Mouse (Mus musculus): ENCODE measurements at regions not wholly inside any gene's neighbourhood (a gene's known extent, or its start where the extent isn't known, plus 50 kb on each side); places are given as distances from the start of the nearest gene placed in this dataset.

GRCm38 (mm10) chr1:82068571-82068970 lies 164.3 kb upstream of the Gm9747 start:
- DNase-seq, result no peak

GRCm38 (mm10) chr1:82070181-82071109 lies 162.5 kb upstream of the Gm9747 start:
- no peak for DNase-seq

DNA sequence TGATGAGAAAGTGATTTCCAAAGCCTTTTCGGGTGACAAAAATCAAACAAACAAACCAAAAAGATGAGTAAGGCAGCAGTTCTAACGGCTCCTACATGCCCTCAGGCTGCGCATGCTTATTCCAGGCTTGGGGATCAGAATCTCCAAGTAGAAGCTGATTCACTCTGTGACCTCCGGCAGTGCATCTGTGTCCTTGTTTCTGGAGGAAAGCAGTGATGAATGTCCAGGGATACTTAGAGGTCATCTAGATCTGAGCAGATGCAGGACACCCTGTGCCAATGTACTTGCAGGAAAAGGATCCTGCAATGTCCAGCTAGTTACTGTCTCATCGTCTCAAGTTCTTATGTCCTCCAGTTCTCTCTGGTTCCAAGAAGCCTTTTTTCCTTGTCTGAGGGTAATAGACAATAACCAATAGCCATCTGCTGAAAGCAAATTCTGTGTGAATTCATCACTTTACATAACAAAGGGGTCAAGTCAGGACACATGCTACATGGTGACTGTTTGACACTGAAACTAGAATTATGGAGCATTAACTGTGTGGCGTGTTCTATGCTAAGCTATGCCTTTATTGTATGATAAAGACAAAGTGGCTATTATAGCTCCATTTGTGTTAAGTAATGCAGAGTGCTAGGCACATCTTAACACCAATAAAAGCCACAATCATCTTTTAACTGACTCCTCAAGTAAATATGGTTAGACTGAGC lies 143.6 kb upstream of the Gm9747 start:
- DNase-seq, result peak; percentile 4

DNA sequence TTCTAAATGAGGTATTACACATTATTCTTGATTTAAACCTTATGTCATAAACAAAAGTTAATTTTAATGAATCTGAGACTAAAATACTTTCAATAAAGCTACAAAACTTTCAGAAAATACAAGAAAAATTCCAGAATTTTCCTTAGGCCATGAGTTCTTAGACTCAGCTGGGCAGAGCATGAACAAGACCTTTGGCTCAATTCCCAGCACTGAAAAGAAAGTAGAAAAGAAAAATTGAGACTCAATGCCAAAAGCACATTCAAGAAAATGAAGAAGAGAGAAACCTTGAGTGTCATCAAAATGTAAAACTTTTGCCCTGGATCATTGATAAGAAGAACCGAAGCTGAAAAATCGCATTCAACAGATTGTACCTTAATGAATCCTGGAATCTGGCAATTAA lies 137.8 kb upstream of the Gm9747 start:
- no peak for DNase-seq

GRCm38 (mm10) chr1:82106756-82107155 lies 126.2 kb upstream of the Gm9747 start:
- DNase-seq, result no peak

DNA sequence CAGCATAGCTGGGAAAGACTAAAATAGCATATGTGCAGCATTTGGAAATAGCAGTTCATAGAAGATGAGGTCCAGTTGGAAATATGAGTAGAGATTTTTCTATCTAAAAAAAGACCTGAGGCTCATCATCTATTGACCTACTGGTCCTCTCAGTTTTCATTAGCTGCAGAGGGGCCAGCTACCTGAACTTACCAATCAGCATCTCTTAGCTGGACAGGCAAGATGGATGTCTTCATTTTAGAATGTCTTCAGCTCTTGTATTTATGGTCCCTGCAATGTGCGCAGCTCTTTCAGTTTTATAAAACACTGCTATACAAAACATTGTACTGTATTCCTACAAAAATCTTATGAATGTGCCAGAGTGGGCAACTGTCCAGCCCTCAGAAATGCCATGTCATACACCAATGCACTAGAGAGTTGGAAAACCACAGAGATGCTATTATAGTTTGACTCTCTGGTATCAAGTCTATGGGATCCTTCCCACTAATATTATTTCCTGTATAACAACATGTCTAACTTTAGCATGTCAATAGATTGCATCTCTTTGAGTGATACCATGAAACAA lies 122.8 kb upstream of the Gm9747 start:
- no peak for DNase-seq

- DNase-seq, result no peak
Observed at GRCm38 (mm10) chr1:82112401-82112800, 120.5 kb upstream of the Gm9747 start.

DNA sequence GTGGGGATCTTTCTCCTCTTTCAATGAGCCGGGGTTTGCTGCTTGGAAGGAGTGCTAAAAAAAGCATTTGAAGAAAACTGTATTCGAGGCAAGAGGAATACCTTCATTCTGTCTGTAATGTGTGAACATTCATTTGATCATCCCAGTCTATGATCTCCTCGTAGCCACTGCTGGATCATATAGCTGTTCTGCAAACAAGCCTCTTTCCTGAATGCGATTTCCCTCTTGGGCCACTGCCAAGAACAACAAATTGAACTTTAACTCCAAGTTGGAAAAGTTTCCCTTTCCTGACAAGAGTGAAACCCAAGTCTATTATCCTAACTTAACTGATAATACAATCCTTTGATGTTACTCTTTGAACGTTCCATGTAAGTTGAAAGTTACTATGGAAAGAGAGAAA lies 108.4 kb upstream of the Gm9747 start:
- DNase-seq, result no peak

DNA sequence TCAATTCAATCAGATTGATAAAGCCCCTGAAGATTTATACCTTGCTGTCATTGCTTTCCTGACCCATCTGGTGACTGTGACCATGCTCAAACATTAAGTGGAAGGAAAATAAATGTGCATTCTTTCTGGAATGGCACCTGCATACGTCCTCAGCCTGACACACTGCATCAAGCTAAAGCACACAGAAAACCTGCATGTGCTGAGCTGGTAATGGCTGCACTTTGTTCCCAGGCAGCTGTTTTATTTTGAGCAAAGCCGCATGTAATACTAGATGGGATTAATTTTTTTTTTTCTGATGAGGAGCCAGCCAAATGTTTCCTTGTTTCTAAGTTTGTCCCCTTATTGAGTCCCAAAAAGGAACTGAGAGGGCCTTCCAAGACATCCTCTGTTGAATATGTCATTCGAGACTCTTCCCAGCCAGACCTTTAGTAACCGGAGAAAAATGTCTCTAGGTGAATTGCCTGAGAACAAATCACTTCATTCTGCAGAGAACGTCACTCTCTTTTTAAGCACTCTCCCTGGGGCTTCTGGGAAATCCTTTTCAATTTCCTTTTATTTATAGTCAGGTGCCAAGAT lies 103.1 kb upstream of the Gm9747 start:
- DNase-seq, result no peak

GRCm38 (mm10) chr1:82132536-82132935 lies 100.4 kb upstream of the Gm9747 start:
- DNase-seq, result no peak

DNA sequence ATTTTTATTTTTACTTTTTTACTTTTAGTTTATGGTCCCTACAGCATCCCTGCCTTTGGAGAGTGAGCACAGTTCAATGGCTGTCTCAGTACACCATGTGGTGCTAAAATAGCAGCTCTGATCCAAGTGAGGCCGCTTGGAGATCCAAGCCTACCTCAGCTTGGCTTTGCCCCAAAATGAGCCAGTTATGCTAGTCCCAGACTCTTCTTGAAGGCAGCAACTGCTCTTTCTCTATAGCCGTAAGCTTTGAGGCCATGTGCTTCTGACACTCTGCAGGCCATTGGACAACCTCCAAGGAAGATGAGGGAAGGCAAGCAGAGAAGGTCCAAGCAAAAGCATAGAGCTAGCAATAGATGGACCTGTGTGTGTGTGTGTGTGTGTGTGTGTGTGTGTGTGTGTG lies 98.0 kb upstream of the Gm9747 start:
- DNase-seq, result no peak

GRCm38 (mm10) chr1:82135761-82136331 lies 97.1 kb upstream of the Gm9747 start:
- DNase-seq, result no peak

DNA sequence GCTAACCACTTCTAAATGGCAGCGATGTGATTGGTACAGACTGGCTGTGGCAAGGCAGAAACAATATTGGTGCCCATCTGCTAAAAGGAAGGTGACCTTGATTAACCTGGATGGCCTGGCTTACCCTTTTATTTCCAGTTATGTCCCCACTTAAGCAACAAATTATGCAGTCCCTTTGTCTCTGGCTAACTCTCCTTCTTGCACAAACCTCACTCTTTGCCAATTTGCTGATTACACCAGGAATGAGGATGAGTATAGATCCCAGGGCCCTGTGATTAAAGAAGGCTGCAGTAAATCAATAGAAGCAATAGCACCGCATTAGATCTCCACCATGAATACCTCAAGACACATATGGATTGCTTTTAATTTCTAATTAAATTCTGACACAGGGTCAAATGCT lies 87.7 kb upstream of the Gm9747 start:
- no peak for DNase-seq

DNA sequence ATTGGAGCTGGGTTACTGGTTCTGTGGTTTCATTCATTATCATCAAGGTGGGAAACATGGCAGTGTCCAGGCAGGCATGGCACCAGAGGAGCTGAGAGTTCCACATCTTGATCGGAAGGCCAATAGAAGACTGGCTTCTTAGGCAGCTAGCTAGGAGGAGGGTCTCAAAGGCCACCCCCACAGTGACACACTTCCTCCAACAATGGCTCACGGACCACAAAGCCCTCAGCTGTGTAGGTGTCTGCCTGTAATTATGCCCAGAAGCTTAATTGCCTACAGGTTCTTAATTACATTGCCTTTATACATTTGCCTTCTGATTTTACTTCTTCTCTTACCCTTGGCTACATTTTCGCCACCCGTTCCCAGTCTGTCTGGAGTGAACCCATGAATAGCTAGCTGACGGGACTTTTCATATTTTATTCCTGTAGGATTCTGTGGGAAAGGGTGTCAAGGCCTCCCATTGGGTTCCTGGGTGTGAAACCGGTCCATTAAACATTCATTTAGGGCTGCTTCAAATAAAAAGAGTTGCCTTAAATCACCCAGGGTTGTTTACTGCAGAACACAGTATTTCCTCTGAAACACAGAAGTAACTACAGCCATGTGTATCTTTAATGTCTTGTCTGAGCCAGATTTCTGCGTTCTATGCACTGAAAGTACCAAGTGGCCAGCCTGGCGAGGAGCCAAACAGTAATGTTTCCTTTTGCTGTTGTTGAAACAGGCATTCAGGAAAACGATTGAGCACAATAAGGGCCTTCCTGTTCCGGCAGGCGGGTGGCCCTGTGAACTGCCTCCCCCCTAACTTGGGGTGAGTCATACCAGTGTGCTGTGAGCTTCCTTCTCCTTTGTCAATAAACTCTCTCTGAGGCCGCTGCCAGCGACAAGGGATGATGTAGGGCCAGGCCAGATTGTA lies 82.4 kb upstream of the Gm9747 start:
- peak; percentile 4 for DNase-seq

- no peak for DNase-seq
Observed at GRCm38 (mm10) chr1:82155961-82156360, 77.0 kb upstream of the Gm9747 start.

- DNase-seq, result no peak
Observed at GRCm38 (mm10) chr1:82157013-82157412, 75.9 kb upstream of the Gm9747 start.

DNA sequence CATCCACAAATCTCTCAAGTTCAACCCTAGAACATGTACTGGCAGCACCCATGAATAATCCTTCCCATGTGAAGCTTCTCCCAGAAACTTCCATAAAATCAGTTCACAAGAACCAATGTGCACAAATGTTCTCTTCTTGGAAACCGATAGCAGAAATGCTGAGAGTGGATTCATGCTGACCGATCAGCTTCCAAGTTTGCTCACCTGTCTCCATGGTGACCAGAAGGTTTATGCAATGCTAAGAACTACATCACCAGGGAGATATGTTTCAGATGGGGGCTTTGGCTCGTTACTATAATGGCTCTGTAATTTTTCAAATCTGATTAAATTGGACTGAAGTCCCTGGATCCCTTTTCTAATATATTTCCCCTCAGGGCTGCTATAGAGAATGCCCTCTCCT lies 74.4 kb upstream of the Gm9747 start:
- no peak for DNase-seq

DNA sequence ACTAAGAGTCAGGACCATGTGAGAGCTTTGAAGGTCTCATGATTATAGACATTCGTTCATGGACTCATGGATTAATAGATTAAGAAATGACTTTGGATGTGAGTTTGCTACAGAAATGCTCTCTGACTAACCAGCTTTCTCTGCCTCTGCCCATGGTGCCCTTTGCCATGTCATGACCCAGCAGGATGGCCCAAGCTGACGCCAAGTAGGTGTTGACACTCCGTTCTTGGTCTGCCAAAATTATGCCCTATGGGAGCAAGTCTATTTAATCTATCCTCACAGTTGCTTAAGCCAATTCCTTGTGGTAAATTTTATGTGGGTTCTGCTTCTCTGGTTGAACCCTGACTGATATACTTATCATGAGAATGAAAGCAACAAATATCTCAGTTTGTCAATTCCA lies 73.7 kb upstream of the Gm9747 start:
- DNase-seq, result no peak

DNA sequence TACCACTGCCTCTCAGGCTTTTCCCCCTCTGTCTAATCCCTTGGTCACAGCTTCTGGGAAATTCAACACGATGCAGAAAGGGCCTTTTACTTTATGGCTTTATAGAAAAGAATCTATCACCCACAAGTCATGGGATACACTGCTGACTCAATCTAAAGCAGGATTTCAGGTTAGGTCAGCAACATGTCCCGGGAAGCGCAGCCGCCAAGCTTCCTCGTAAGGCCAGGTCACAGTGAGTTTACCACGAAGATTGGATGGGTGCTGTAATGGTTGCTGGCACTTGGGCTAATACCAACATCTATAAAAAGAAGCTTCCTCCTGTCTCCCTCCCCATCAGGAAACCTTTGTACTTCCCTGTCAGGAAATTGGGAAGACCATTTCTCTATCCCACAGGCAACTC lies 70.0 kb upstream of the Gm9747 start:
- DNase-seq, result no peak

DNA sequence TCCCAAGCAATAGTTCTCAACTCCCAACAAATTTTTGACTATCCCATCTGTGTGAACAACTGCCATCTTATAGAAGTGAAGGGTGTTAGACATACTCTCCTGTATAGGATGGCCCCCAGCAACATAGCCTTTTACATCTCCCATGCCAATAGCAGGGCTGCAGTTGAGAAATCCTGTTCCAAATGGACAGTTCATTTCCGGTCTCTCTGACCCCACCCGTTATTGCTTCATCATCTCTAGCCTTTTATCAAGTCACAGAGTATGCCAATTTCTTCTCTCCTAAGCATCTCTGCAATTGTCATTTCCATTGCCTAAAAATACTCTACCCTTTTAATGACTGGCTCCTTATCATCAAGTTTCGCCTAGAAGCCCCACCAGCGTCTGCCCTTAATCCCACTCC lies 64.8 kb upstream of the Gm9747 start:
- no peak for DNase-seq

DNA sequence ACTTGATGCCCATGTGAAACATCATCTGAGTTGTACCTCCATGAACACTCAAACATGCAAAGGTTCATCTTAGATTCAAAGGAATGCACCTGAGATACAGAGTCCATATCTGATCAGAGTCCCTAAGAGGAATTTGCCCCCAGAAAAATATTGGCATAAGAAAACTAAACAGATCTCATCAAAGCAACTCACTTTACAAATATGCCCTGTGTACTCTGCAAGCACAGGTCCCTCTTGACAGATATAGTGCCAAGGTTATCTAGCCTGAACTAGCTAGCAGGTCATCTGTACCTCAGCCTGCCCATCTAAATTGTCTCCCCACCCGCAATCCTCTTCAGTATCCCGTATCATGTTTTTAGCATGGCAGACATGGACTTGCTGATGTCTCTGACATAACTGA lies 64.0 kb upstream of the Gm9747 start:
- no peak for DNase-seq

GRCm38 (mm10) chr1:82180427-82180826 lies 52.5 kb upstream of the Gm9747 start:
- DNase-seq, result no peak
